Mouse (Mus musculus): ENCODE data around the gene Taf1d. TPM values are rescaled to one million over a fixed set of nuclear protein-coding genes. Genes with fewer than 3 reads are reported as not detected.

Gene Taf1d
- polyA plus RNA-seq, 1 experiment = 26.6 TPM

DNA sequence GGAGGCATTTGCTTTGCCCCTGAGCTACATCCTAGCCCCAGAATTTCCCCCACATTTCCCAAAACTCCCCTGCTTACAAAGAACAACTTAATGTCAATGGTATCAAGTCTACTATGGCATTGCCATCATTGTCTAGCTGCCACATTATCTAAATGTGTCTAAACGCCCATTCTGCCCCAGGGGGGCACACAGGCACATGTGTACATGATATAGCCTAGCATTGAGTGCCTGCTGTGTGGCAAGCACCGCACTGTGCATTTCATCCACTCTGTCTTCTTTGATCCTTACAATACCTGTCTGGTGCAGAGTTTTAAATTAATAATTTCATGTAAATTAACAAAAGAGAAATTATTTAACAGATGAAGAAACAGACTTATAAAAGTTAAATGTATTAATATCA is 60.2 kb downstream of the Taf1d start:
- no peak overlapping the region for H3ac ChIP-seq (ENCODE audit: control insufficient read depth, insufficient read length)
- no peaks in the 10 kb centered on the region for H3K79me2 ChIP-seq (ENCODE audit: control insufficient read depth, insufficient read depth)
- TF ChIP-seq POLR2A (IDR thresholded peaks at IDR 0.05; ENCODE audit: insufficient read length, low read depth) (no peak), MYOD1 (IDR thresholded peaks at IDR 0.05; ENCODE audit: control insufficient read depth in 1 of 3, insufficient read length in 2 of 3, low read depth in 2 of 3) (no peak), E2F4 (IDR thresholded peaks at IDR 0.05; ENCODE audit: insufficient read depth) (no peak), MYOG (IDR thresholded peaks at IDR 0.05; ENCODE audit: control insufficient read depth in 1 of 3, insufficient read depth in 1 of 3, insufficient read length in 2 of 3, low read depth in 2 of 3) (no peak), REST (IDR thresholded peaks at IDR 0.05; ENCODE audit: insufficient read depth, insufficient read length) (no peak), USF1 (IDR thresholded peaks at IDR 0.05; ENCODE audit: low read depth) (no peak), TCF12 (IDR thresholded peaks at IDR 0.05; ENCODE audit: insufficient read depth, poor library complexity, severe bottlenecking) (no peak), CEBPB (IDR thresholded peaks at IDR 0.05; ENCODE audit: insufficient read depth, poor library complexity, severe bottlenecking) (no peak), SRF (IDR thresholded peaks at IDR 0.05; ENCODE audit: control insufficient read depth, insufficient read length, low read depth) (no peak), TCF3 (IDR thresholded peaks at IDR 0.05; ENCODE audit: insufficient read length, low read depth) (no peak), MAX (IDR thresholded peaks at IDR 0.05; ENCODE audit: low read depth) (no peak), POLR2AphosphoS2 (IDR thresholded peaks at IDR 0.05; ENCODE audit: insufficient read length, low read depth) (no peak)
- no peak overlapping the region for H3K4me3 ChIP-seq
- no peak overlapping the region for H3K4me2 ChIP-seq (ENCODE audit: low read depth)
- H3K36me3 ChIP-seq (ENCODE audit: control insufficient read depth, insufficient read depth) = no peaks in the 10 kb centered on the region
- H3K27me3 ChIP-seq (ENCODE audit: control insufficient read depth, insufficient read depth, insufficient read length) = no peaks in the 10 kb centered on the region

Other genes starting within 250 kb of the Taf1d start
- gene Hephl1, start 194.1 kb upstream of the Taf1d start, polyA plus RNA-seq (2012; fragmentation: generic; extraction: Trizol) = 10.6 TPM
- not detected for gene Vstm5, start 67.2 kb upstream of the Taf1d start, polyA plus RNA-seq (2012; fragmentation: generic; extraction: Trizol)
- gene Med17, start 26.3 kb upstream of the Taf1d start, polyA plus RNA-seq (2012; fragmentation: generic; extraction: Trizol) = 25.2 TPM
- gene 4931406C07Rik, start 234 bp downstream of the Taf1d start, polyA plus RNA-seq (2012; fragmentation: generic; extraction: Trizol) = 11.6 TPM
- gene Cep295, start 51.6 kb downstream of the Taf1d start, polyA plus RNA-seq (2012; fragmentation: generic; extraction: Trizol) = 2.6 TPM
- 10.5 TPM for gene Smco4, start 187.2 kb downstream of the Taf1d start, polyA plus RNA-seq (2012; fragmentation: generic; extraction: Trizol)

All from myocyte (in vitro differentiated cells).